Mouse (Mus musculus): ENCODE measurements at regions not wholly inside any gene's neighbourhood (a gene's known extent, or its start where the extent isn't known, plus 50 kb on each side); places are given as distances from the start of the nearest gene placed in this dataset.

DNA sequence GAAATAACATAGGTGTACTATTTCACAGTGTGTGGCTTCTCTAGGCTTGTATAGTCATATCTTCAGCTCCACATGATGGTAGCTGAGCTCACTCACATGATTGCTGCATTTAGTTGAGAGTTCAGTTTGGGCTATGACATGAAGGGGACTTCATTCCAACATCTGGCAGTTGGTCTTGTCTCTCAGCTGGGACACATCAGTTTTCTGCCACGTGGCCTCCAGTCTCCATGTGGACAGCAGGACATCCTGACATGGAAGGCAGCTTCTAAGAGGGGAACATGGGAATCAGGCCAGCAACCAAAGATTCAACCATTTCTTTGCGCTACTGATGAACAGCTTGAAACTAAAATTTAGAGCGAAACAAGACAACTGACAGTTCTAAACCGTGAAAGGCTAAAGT is 121.2 kb upstream of the Slc44a1 start:
- DNase-seq = no peak

- DNase-seq = no peak
Measured at GRCm38 (mm10) chr4:53318181-53318580, 122.0 kb upstream of the Slc44a1 start.

DNA sequence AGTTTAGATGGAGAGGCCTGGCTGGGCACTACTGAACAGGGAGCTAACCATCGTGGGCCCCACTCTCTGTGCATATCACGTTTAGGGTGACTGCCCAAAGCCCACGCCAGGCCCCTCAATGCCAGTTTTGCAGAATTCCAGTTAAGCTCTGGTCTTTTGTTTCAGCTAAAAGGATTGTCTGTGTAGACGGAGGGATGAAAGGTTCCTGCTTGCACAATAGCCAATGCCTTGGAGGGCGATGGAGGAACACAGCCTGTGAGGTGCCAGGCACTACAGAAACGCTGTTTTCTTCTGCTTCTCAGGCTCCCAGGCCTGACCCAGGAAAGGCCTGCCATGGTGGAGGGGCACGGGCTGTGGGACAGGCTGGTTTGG is 122.8 kb upstream of the Slc44a1 start:
- DNase-seq = no peak

GRCm38 (mm10) chr4:53316796-53317452 is 123.3 kb upstream of the Slc44a1 start:
- no peak for DNase-seq

DNA sequence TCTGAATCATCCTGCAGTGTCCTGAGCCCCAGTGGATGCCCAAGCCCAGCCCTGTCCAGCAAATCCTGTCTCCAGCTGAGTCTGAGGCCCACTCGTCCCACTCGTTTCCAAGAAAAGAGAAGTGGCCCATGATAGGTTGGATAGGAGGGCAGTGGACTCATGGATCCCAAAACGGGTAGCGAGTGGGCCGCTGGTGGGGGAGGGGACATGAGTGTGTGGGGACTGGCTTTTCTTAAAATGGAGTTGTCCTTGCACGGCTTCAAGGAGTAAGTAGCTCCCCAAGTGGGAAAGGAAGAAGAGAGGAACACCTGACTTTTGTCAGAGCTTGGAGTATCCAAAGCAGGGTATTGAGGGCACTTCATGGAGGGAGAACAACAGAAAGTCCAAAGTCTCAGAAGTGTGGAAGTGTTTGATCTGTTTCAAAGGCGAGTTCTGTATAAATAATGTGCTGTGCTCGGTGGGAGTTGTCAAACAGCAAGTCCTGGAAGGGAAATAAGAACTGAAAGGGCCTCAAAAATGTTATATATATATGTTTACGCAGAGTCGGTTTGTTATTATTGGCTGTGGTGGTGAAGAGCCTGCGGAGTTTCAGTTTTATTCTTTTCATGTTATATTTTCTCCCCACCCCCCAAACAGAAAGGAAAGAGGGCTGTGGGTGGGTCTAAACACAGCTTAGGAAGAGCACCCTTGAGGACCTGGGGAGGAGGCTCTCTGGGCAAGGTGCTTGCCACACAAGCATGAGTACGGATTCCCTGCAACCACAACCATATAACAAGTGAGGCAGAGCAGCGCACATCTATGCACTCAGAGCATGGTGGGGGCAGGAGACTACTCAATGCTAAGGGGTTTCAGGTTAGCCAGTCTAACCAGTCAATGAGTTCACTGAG is 124.1 kb upstream of the Slc44a1 start:
- DNase-seq = no peak

DNA sequence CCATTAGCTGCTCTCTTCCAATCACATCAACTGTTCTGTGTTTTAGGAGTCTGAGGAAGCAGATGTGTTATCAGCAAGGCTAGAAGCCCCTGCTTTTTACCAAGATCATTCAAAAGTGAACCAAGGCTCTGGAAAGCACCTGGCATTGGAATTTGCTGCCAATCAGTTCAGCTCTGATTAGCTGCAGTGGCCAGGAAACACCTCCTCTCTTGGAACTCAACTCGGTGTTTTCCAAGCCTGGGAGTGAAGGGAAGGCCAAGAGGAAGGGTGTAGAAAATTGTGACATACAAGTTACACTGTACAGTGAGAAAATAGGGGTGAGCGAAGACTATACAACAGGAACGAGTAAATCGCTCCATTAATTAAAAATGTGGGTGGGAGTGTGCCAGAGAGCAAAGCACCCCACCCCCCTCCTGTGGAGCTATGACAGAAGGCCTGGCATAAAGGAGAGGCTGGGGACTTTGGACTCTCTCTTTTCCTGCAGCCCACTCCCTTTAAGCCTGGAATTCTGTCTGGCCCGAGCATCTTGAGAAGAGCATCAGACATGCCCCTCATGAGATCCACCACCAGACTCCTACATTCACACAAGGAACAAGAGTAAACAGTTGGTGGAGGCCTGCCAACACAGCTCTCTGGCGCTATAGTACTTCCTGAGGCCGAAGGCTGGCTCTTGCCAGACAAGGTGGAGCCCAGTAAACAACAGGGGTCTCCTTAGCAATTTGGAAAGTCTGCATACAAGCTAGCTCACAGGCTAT is 124.9 kb upstream of the Slc44a1 start:
- DNase-seq = no peak

DNA sequence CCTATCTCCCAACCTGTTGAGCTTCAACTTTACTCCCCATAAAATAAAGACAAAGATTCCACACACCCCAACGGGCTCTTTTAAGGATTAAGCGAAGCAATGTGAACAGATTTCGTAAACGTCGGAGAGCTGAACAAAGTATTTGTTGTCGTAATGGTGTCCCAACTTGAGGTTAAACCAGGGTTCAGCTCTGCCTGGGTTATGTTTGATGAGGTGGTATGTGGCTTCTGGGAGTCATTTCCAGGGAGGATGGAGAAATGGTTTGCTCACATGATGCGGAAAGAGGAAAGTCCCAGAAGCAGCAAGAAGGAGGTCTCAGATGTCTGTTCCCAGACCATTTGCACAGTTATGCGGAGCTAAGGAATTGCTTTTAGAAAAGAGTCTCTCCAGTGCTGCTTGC is 126.1 kb upstream of the Slc44a1 start:
- DNase-seq = no peak

DNA sequence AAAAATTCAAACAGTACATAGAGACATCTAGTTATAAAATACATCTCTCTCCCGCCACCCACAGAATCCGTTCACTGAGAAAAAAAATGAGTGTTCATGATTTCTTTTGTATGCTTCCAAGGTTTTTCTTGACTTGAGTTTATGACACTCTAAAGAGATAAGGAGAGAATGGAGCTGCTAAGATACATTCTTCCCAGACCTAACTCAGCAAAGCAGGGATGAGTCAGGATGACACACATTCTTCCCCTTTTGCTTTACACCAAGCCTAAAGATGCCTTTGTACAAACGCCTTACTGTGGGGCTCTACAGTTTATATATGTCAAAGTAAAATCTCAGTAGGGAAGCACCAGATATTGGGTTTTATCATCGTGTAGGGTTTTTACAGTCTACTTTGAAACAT is 133.1 kb upstream of the Slc44a1 start:
- no peak for DNase-seq

- DNase-seq = no peak
Measured at GRCm38 (mm10) chr4:53304782-53305385, 135.3 kb upstream of the Slc44a1 start.

GRCm38 (mm10) chr4:53304290-53304654 is 135.9 kb upstream of the Slc44a1 start:
- no peak for DNase-seq

GRCm38 (mm10) chr4:53303621-53304289 is 136.5 kb upstream of the Slc44a1 start:
- DNase-seq = no peak

- no peak for DNase-seq
Measured at GRCm38 (mm10) chr4:53297975-53298374, 138.3 kb upstream of the Abca1 start.

GRCm38 (mm10) chr4:53292606-53293005 is 132.9 kb upstream of the Abca1 start:
- DNase-seq = no peak

GRCm38 (mm10) chr4:53277741-53278525 is 118.2 kb upstream of the Abca1 start:
- DNase-seq = peak; percentile 79 to 83

GRCm38 (mm10) chr4:53270433-53270832 is 110.7 kb upstream of the Abca1 start:
- no peak for DNase-seq

GRCm38 (mm10) chr4:53269999-53270398 is 110.3 kb upstream of the Abca1 start:
- no peak for DNase-seq

DNA sequence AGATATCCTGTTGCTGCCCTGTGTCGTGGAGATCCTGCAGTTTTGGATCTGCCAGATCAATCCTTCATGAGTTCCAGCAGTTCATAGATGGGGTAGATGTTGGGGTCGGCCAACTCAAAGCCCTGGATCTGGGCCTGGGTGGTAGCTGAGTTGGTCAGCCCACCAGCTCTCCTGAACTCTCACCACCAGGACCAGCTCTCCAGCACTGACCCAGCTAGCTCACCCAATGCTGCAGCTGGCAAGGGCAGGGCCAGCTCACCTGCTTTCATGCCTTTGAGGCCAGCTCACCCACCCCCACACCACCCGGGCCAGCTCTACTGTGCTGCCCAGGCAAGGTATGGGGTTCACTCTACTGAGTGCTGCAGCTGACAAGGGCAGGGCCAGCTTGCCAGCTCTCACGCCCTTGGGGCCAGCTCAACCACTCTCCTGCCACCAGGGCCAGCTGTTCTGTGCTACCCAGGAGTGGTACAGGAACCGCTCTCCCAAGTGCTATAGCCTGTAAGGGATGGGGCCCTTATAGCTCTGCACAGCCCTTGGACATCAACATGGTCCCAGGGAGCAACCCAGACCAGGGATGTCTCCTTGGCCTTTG is 109.7 kb upstream of the Abca1 start:
- no peak for DNase-seq

- DNase-seq = no peak
Measured at GRCm38 (mm10) chr4:53264901-53265300, 105.2 kb upstream of the Abca1 start.

GRCm38 (mm10) chr4:53264501-53264900 is 104.8 kb upstream of the Abca1 start:
- DNase-seq = no peak

GRCm38 (mm10) chr4:53263776-53264175 is 104.1 kb upstream of the Abca1 start:
- no peak for DNase-seq

DNA sequence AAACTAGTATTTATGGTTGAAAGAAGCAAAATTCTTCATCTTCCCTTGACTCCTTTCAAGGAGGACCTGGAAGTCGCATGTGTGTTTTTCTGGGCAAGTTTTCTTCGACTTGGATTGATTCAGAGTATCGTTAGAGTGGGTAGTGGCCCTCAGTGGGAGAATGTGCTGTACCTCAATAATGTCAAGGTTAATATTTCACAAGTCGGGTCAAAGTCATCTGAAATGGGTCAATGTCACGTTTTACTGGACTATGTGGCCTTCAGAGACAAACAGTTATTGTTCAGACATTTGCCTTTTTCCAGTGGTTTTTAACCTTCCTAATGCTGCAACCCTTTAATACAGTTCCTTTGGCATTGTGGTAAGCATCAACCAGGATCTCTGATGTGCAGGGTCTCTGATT is 102.8 kb upstream of the Abca1 start:
- no peak for DNase-seq

Data from B cell, adult 2 months (primary cell).